Mouse (Mus musculus): Measurements from ENCODE around the gene Mme. TPM values are rescaled to one million over a fixed set of nuclear protein-coding genes. Genes with fewer than 3 reads are reported as not detected.

Gene Mme
- polyA plus RNA-seq, 1 experiment from 2014 or later = 4.4 TPM

- Histone ChIP-seq H3K27ac (no peak overlapping the region), H3K4me1 (no peaks in the 10 kb centered on the region), H3K27me3 (replicated peaks) (no peaks in the 10 kb centered on the region), H3K4me2 (replicated peaks) (no peak overlapping the region), H3K36me3 (no peaks in the 10 kb centered on the region), H3K9ac (no peak overlapping the region), H3K9me3 (no peaks in the 10 kb centered on the region), H3K4me3 (no peak overlapping the region)
- ATAC-seq (ENCODE audit: low FRiP score, low read depth) = no peak
These were observed 182.2 kb downstream of the Mme start for GRCm38 (mm10) chr3:63423552-63423951.

Other genes with a start within 250 kb of the Mme start
- not detected in 2 replicates for gene Gm34302, start 242.3 kb downstream of the Mme start, polyA plus RNA-seq (2016; fragmentation: Nextera tagmentation; extraction: Ambion mirVana)